Mouse (Mus musculus) CH12.LX (cell line): Measurements from ENCODE around the gene Lrp3. TPM values are rescaled to one million over a fixed set of nuclear protein-coding genes. Genes with fewer than 3 reads are reported as not detected.

Experiments used
- DNase-seq: peaks from one replicate; pipeline ENCODE4 v3.0.0-alpha.2; 2013; ENCODE audit errors: extremely low read depth
- H3K27ac ChIP-seq: 2 replicates; pipeline ENCODE4 v1.5.1; 2012; ENCODE audit warnings: low read depth, mild to moderate bottlenecking, control low read depth, moderate library complexity; ENCODE audit not compliant: insufficient read depth
- H3K27me3 ChIP-seq: replicated peaks from 2 replicates; pipeline ENCODE3; 2012; ENCODE audit warnings: inconsistent platforms
- H3K36me3 ChIP-seq, 2 experiments: replicated peaks in 1 of 2; 2 replicates each; pipeline versions ENCODE3 to v1.6.1; 2012; ENCODE audit warnings: inconsistent platforms in 1 of 2, low read length in 1 of 2, mild to moderate bottlenecking in 1 of 2, mixed read lengths in 1 of 2, moderate library complexity in 1 of 2; ENCODE audit not compliant: control insufficient read depth in 1 of 2, insufficient read depth in 1 of 2
- H3K4me1 ChIP-seq, 2 experiments: 2 replicates each; pipeline ENCODE4 v1.6.1; 2012; ENCODE audit warnings: inconsistent platforms in 1 of 2, moderate library complexity in 1 of 2; ENCODE audit not compliant: insufficient read depth in 2 of 2, control insufficient read depth in 1 of 2
- H3K4me2 ChIP-seq: 2 replicates; pipeline ENCODE4 v1.6.1; 2012; ENCODE audit warnings: low read depth, mild to moderate bottlenecking, control low read depth; ENCODE audit not compliant: poor library complexity, insufficient read depth, severe bottlenecking
- H3K4me3 ChIP-seq, 3 experiments: fragments of 150-350 bp in 1 of 3; sonication (generic) in 1 of 3; replicated peaks in 1 of 3; 2 replicates each; pipeline versions ENCODE3 to v1.5.1; 2011 to 2012; ENCODE audit warnings: low read depth in 2 of 3, low read length in 2 of 3, mild to moderate bottlenecking in 2 of 3, moderate library complexity in 2 of 3, control low read depth in 1 of 3, improper control_type of control experiment in 1 of 3, inconsistent platforms in 1 of 3, mixed read lengths in 1 of 3; ENCODE audit not compliant: poor library complexity in 1 of 3
- H3K79me2 ChIP-seq: replicated peaks from 2 replicates; pipeline ENCODE4 v1.6.1; 2012; ENCODE audit warnings: mild to moderate bottlenecking, moderate library complexity; ENCODE audit not compliant: control insufficient read depth, poor library complexity, insufficient read depth, severe bottlenecking; ENCODE audit errors: extremely low read depth
- H3K9ac ChIP-seq: 2 replicates; pipeline ENCODE4 v1.6.1; 2012; ENCODE audit warnings: low read depth, mild to moderate bottlenecking, control low read depth, moderate library complexity; ENCODE audit not compliant: insufficient read depth
- H3K9me3 ChIP-seq: replicated peaks from 2 replicates; pipeline ENCODE3; 2012; ENCODE audit warnings: low read length, inconsistent platforms, mixed read lengths
- BHLHE40 ChIP-seq: IDR thresholded peaks from 2 replicates; pipeline ENCODE4 v1.6.1; 2011; ENCODE audit warnings: mild to moderate bottlenecking, low read depth, low read length, improper control_type of control experiment
- CHD1 ChIP-seq: IDR thresholded peaks from 2 replicates; pipeline ENCODE4 v1.6.1; 2012; ENCODE audit warnings: low read depth, low read length, improper control_type of control experiment, inconsistent platforms
- CHD2 ChIP-seq: IDR thresholded peaks from 2 replicates; pipeline ENCODE4 v1.6.1; 2011; ENCODE audit warnings: low read length, improper control_type of control experiment
- CTCF ChIP-seq, 2 experiments: IDR thresholded peaks in 1 of 2; conservative IDR thresholded peaks in 1 of 2; 2 replicates each; pipeline ENCODE4 v1.5.1; 2011 to 2012; ENCODE audit warnings: low read depth in 2 of 2, low read length in 2 of 2, improper control_type of control experiment in 1 of 2, inconsistent platforms in 1 of 2, mild to moderate bottlenecking in 1 of 2, moderate library complexity in 1 of 2
- E2F4 ChIP-seq: IDR thresholded peaks from 2 replicates; pipeline ENCODE4 v1.6.1; 2011; ENCODE audit warnings: low read depth, low read length, improper control_type of control experiment; ENCODE audit not compliant: insufficient replicate concordance
- ELF1 ChIP-seq: IDR thresholded peaks from 2 replicates; pipeline ENCODE4 v1.6.1; 2014; ENCODE audit warnings: low read depth, mild to moderate bottlenecking, inconsistent platforms, low read length, improper control_type of control experiment
- EP300 ChIP-seq: IDR thresholded peaks from 2 replicates; pipeline ENCODE4 v1.6.1; 2011; ENCODE audit warnings: low read length, improper control_type of control experiment
- ETS1 ChIP-seq: conservative IDR thresholded peaks from 2 replicates; pipeline ENCODE4 v1.6.1; 2012; ENCODE audit warnings: low read depth, mild to moderate bottlenecking, inconsistent platforms, low read length, improper control_type of control experiment, moderate library complexity
- HCFC1 ChIP-seq: IDR thresholded peaks from 2 replicates; pipeline ENCODE4 v1.6.1; 2012; ENCODE audit warnings: low read depth, mild to moderate bottlenecking, inconsistent platforms, low read length, improper control_type of control experiment
- JUND ChIP-seq: conservative IDR thresholded peaks from 2 replicates; pipeline ENCODE4 v1.6.1; 2011; ENCODE audit warnings: low read depth, low read length, improper control_type of control experiment
- MAX ChIP-seq: IDR thresholded peaks from 2 replicates; pipeline ENCODE4 v1.6.1; 2011; ENCODE audit warnings: low read length, improper control_type of control experiment
- MXI1 ChIP-seq: IDR thresholded peaks from 2 replicates; pipeline ENCODE4 v1.6.1; 2011; ENCODE audit warnings: mild to moderate bottlenecking, low read depth, low read length, improper control_type of control experiment
- NELFE ChIP-seq: IDR thresholded peaks from 2 replicates; pipeline ENCODE4 v1.6.1; 2011; ENCODE audit warnings: low read depth, low read length, improper control_type of control experiment
- NRF1 ChIP-seq: IDR thresholded peaks from 2 replicates; pipeline ENCODE4 v1.6.1; 2014; ENCODE audit warnings: low read depth, mild to moderate bottlenecking, inconsistent platforms, low read length, improper control_type of control experiment, moderate library complexity
- PAX5 ChIP-seq: IDR thresholded peaks from 2 replicates; pipeline ENCODE4 v1.6.1; 2012; ENCODE audit warnings: low read length, inconsistent platforms, mixed read lengths
- POLR2A ChIP-seq: IDR thresholded peaks from 2 replicates; pipeline ENCODE4 v1.6.1; 2011; ENCODE audit warnings: low read depth, mild to moderate bottlenecking, improper control_type of control experiment, low read length
- RAD21 ChIP-seq: IDR thresholded peaks from 2 replicates; pipeline ENCODE4 v1.6.1; 2011; ENCODE audit warnings: low read depth, mild to moderate bottlenecking, low read length, improper control_type of control experiment, moderate library complexity
- SMC3 ChIP-seq: IDR thresholded peaks from 2 replicates; pipeline ENCODE4 v1.6.1; 2011; ENCODE audit warnings: low read depth, low read length, improper control_type of control experiment
- TCF12 ChIP-seq: IDR thresholded peaks from 2 replicates; pipeline ENCODE4 v1.6.1; 2014; ENCODE audit warnings: low read depth, mild to moderate bottlenecking, inconsistent platforms, low read length, improper control_type of control experiment
- UBTF ChIP-seq: IDR thresholded peaks from 2 replicates; pipeline ENCODE4 v1.6.1; 2012; ENCODE audit warnings: low read depth, mild to moderate bottlenecking, inconsistent platforms, low read length, improper control_type of control experiment, moderate library complexity
- USF1 ChIP-seq: IDR thresholded peaks from 2 replicates; pipeline ENCODE4 v1.6.1; 2014; ENCODE audit warnings: low read depth, mild to moderate bottlenecking, inconsistent platforms, low read length, improper control_type of control experiment
- ZC3H11A ChIP-seq: IDR thresholded peaks from 2 replicates; pipeline ENCODE4 v1.6.1; 2012; ENCODE audit warnings: low read depth, mild to moderate bottlenecking, inconsistent platforms, low read length, improper control_type of control experiment
- ZMIZ1 ChIP-seq: IDR thresholded peaks from 2 replicates; pipeline ENCODE4 v1.6.1; 2012; ENCODE audit warnings: low read depth, mild to moderate bottlenecking, inconsistent platforms, low read length, improper control_type of control experiment
- ZNF384 ChIP-seq: IDR thresholded peaks from 2 replicates; pipeline ENCODE4 v1.6.1; 2012; ENCODE audit warnings: low read depth, low read length, improper control_type of control experiment, inconsistent platforms
- dilution Hi-C: fragments of 300-500 bp; cut with MboI; formaldehyde crosslinking; loops from 2 replicates; pipeline ENCODE4 v1.14.3; 2020; ENCODE audit warnings: low sequenced_read_pairs; ENCODE audit not compliant: extremely low pct_unique_long_range_greater_than_20kb, extremely low pct_ligation_motif_present
- in situ Hi-C: fragments of 300-500 bp; cut with MboI; formaldehyde crosslinking; loops from 3 replicates; pipeline ENCODE4 v1.14.3; 2019; ENCODE audit warnings: low sequenced_read_pairs, low pct_ligation_motif_present, low pct_unique_long_range_greater_than_20kb, mixed read lengths
- polyA plus RNA-seq: library from polyadenylated mRNA; unstranded; fragments of >175 nt; gene quantifications from 2 replicates; pipeline ENCODE4 v1.2.1, GENCODE M21; 2012; ENCODE audit warnings: low read depth; ENCODE audit not compliant: insufficient read length
- total RNA-seq, 2 experiments: library from RNA; depleted of rRNA; stranded (reverse); fragments of 300-350 nt in 1 of 2; fragments of >200 nt in 1 of 2; gene quantifications; 2 replicates each; pipeline ENCODE4 v1.2.3; 2012 to 2014

Gene Lrp3
- total and polyA plus RNA-seq, 3 experiments, result not detected

GRCm38 (mm10) chr7:35167925-35168324 lies 47.4 kb downstream of the Lrp3 start:
- Histone ChIP-seq H3K4me1 (peaks cover 0 to 9% of the 10 kb centered on the region in 2 experiments; a peak in 2 of 4 replicates), H3K79me2 (no peaks in the 10 kb centered on the region), H3K27ac (no peak overlapping the region), H3K4me3 (no peak overlapping the region), H3K9me3 (no peaks in the 10 kb centered on the region), H3K36me3 (no peaks in the 10 kb centered on the region), H3K27me3 (peaks cover 8% of the 10 kb centered on the region), H3K9ac (no peak overlapping the region), H3K4me2 (no peak overlapping the region)
- no peak for TF ChIP-seq ZNF384
- no peak for TF ChIP-seq TCF12
- no peak for TF ChIP-seq SMC3
- TF ChIP-seq ELF1, result no peak
- TF ChIP-seq MAX, result no peak
- TF ChIP-seq NRF1, result no peak
- TF ChIP-seq BHLHE40, result no peak
- no peak for TF ChIP-seq CHD1
- no peak for TF ChIP-seq HCFC1
- TF ChIP-seq ZMIZ1, result no peak
- dilution Hi-C loops (no loop called here), in situ Hi-C loops (no loop called here)
- DNase-seq, result no peak

- Histone ChIP-seq H3K4me2 (no peak overlapping the region), H3K9me3 (no peaks in the 10 kb centered on the region), H3K36me3 (no peaks in the 10 kb centered on the region), H3K4me1 (peaks cover 0 to 3% of the 10 kb centered on the region in 2 experiments; a peak in 1 of 4 replicates), H3K79me2 (no peaks in the 10 kb centered on the region), H3K27ac (no peak overlapping the region), H3K4me3 (no peak overlapping the region), H3K9ac (no peak overlapping the region), H3K27me3 (peaks cover 12% of the 10 kb centered on the region)
- no peak for DNase-seq
- dilution Hi-C loops, result no loop called here
- in situ Hi-C loops, result no loop called here
- no peak for TF ChIP-seq EP300
- no peak for TF ChIP-seq CTCF (conservative IDR thresholded peaks at IDR 0.05 in 1 of 2, IDR thresholded peaks at IDR 0.05 in 1 of 2; ENCODE audit: low read depth in 2 of 2, low read length in 2 of 2)
- no peak for TF ChIP-seq POLR2A
- no peak for TF ChIP-seq PAX5
- no peak for TF ChIP-seq UBTF
- TF ChIP-seq NELFE, result no peak
- TF ChIP-seq ZC3H11A, result no peak
- no peak for TF ChIP-seq CHD2
- no peak for TF ChIP-seq USF1
- TF ChIP-seq NRF1, result no peak
- TF ChIP-seq RAD21, result no peak
- no peak for TF ChIP-seq HCFC1
- TF ChIP-seq JUND, result no peak
- TF ChIP-seq E2F4, result no peak
- TF ChIP-seq MAX, result no peak
- TF ChIP-seq ETS1, result no peak
- no peak for TF ChIP-seq TCF12
- TF ChIP-seq MXI1, result no peak
These were observed 48.3 kb downstream of the Lrp3 start for GRCm38 (mm10) chr7:35166988-35167387.
